Mouse (Mus musculus): ENCODE results near the gene Srd5a1.

The Srd5a1 gene

GRCm38 (mm10) chr13:69611398-69612174 lies at the start of gene Srd5a1:
Gene Srd5a1, minus strand, starts transcription at chr13:69611442.
- DNase-seq (ENCODE audit: low spot score in 2 of 2), result peak; percentile 99 to 100

- DNase-seq (ENCODE audit: low spot score in 2 of 2), result no peak
Measured at GRCm38 (mm10) chr13:69654508-69654907, 43.3 kb upstream of the Srd5a1 start.

- DNase-seq (ENCODE audit: low spot score in 2 of 2), result peak in 1 of 2 experiments; percentile 11
Measured at GRCm38 (mm10) chr13:69646481-69646880, 35.2 kb upstream of the Srd5a1 start.

- DNase-seq (ENCODE audit: low spot score in 2 of 2), result peak in 1 of 2 experiments; percentile 17
Measured at GRCm38 (mm10) chr13:69645694-69646423, 34.6 kb upstream of the Srd5a1 start.

- DNase-seq (ENCODE audit: low spot score in 2 of 2), result peak in 1 of 2 experiments; percentile 9
Measured at GRCm38 (mm10) chr13:69644427-69645166, 33.4 kb upstream of the Srd5a1 start.

- no peak for DNase-seq (ENCODE audit: low spot score in 2 of 2)
Measured at GRCm38 (mm10) chr13:69643937-69644336, 32.7 kb upstream of the Srd5a1 start.

GRCm38 (mm10) chr13:69642656-69643216 lies 31.5 kb upstream of the Srd5a1 start:
- peak in 1 of 2 experiments; percentile 9 for DNase-seq (ENCODE audit: low spot score in 2 of 2)

GRCm38 (mm10) chr13:69641017-69641416 lies 29.8 kb upstream of the Srd5a1 start:
- peak in 1 of 2 experiments; percentile 9 for DNase-seq (ENCODE audit: low spot score in 2 of 2)

- peak in 1 of 2 experiments; percentile 8 for DNase-seq (ENCODE audit: low spot score in 2 of 2)
Measured at GRCm38 (mm10) chr13:69640541-69640940, 29.3 kb upstream of the Srd5a1 start.

GRCm38 (mm10) chr13:69640126-69640525 lies 28.9 kb upstream of the Srd5a1 start:
- peak in 1 of 2 experiments; percentile 7 for DNase-seq (ENCODE audit: low spot score in 2 of 2)

- peak in 1 of 2 experiments; percentile 11 for DNase-seq (ENCODE audit: low spot score in 2 of 2)
Measured at GRCm38 (mm10) chr13:69639251-69639650, 28.0 kb upstream of the Srd5a1 start.

GRCm38 (mm10) chr13:69638108-69638626 lies 26.9 kb upstream of the Srd5a1 start:
- DNase-seq (ENCODE audit: low spot score in 2 of 2), result no peak

GRCm38 (mm10) chr13:69637657-69638056 lies 26.4 kb upstream of the Srd5a1 start:
- DNase-seq (ENCODE audit: low spot score in 2 of 2), result peak in 1 of 2 experiments; percentile 9

GRCm38 (mm10) chr13:69636816-69637215 lies 25.6 kb upstream of the Srd5a1 start:
- DNase-seq (ENCODE audit: low spot score in 2 of 2), result peak in 1 of 2 experiments; percentile 17

- DNase-seq (ENCODE audit: low spot score in 2 of 2), result no peak
Measured at GRCm38 (mm10) chr13:69636375-69636774, 25.1 kb upstream of the Srd5a1 start.

- DNase-seq (ENCODE audit: low spot score in 2 of 2), result peak in 1 of 2 experiments; percentile 15
Measured at GRCm38 (mm10) chr13:69635836-69636235, 24.6 kb upstream of the Srd5a1 start.

- DNase-seq (ENCODE audit: low spot score in 2 of 2), result peak in 1 of 2 experiments; percentile 1
Measured at GRCm38 (mm10) chr13:69633988-69634387, 22.7 kb upstream of the Srd5a1 start.

GRCm38 (mm10) chr13:69633551-69633950 lies 22.3 kb upstream of the Srd5a1 start:
- DNase-seq (ENCODE audit: low spot score in 2 of 2), result peak in 1 of 2 experiments; percentile 10

GRCm38 (mm10) chr13:69631659-69632058 lies 20.4 kb upstream of the Srd5a1 start:
- DNase-seq (ENCODE audit: low spot score in 2 of 2), result peak in 1 of 2 experiments; percentile 6

GRCm38 (mm10) chr13:69631111-69631510 lies 19.9 kb upstream of the Srd5a1 start:
- DNase-seq (ENCODE audit: low spot score in 2 of 2), result peak in 1 of 2 experiments; percentile 1

- no peak for DNase-seq (ENCODE audit: low spot score in 2 of 2)
Measured at GRCm38 (mm10) chr13:69630576-69630975, 19.3 kb upstream of the Srd5a1 start.
